In genomic region chr7:109000315-109000954, GRCm38 (mm10) we compare ENCODE assay signal across 8 mouse cellular contexts. TPM values are rescaled to one million over a fixed set of nuclear protein-coding genes. Genes with fewer than 3 reads are reported as not detected.
DNase-seq lines count a peak whose midpoint lies in the region; ATAC-seq lines count a peak whose summit lies in the region.

No protein-coding gene starts in this region.

- DNase-seq in kidney, adult 9 months, result peak; percentile 27
- no peak for DNase-seq in kidney, adult 18-20 months
- DNase-seq in MN1 (ENCODE audit: low spot score), result peak; percentile 30
- peak; percentile 71 for DNase-seq in embryo, embryonic 10.5 days (ENCODE audit: low spot score)
- DNase-seq in layer of hippocampus, adult 9-11 months, result peak; percentile 80
- DNase-seq in neural tube, embryonic 11.5 days (ENCODE audit: low spot score), result peak; percentile 56
- no peak for DNase-seq in right cerebral cortex, postnatal 10 days (ENCODE audit: low spot score in 2 of 2)
- no peak for DNase-seq in heart, adult 18-20 months

- H3K36me3 ChIP-seq in neural tube, embryonic 11.5 days (ENCODE audit: control insufficient read depth, insufficient read depth, low read length), result no peaks in the 10 kb centered on the region

- no peak overlapping the region for H3K27ac ChIP-seq in neural tube, embryonic 11.5 days (ENCODE audit: low read depth, low read length)

- H3K27me3 ChIP-seq in neural tube, embryonic 11.5 days (ENCODE audit: control insufficient read depth, insufficient read depth, low read length), result no peaks in the 10 kb centered on the region

- H3K4me2 ChIP-seq in neural tube, embryonic 11.5 days (ENCODE audit: low read depth), result no peak overlapping the region

- no peak overlapping the region for H3K9ac ChIP-seq in neural tube, embryonic 11.5 days (ENCODE audit: low read length)

- peak; percentile 54 for ATAC-seq in neural tube, embryonic 11.5 days (ENCODE audit: insufficient read depth, low FRiP score, low TSS enrichment)

- H3K9me3 ChIP-seq in neural tube, embryonic 11.5 days (ENCODE audit: control insufficient read depth, low read length), result no peaks in the 10 kb centered on the region

- 58% methylated on average over 4 of the region's 4 CpGs for WGBS in neural tube, embryonic 11.5 days

- no peaks in the 10 kb centered on the region for H3K4me1 ChIP-seq in neural tube, embryonic 11.5 days (ENCODE audit: control insufficient read depth, insufficient read depth, low read length)

- H3K4me3 ChIP-seq in neural tube, embryonic 11.5 days (ENCODE audit: low read depth, low read length), result no peak overlapping the region

RNA-seq across cellular contexts. Expression of gene Tub, which starts 50.3 kb away (rescaled TPM):
- polyA plus RNA-seq in neural tube, embryonic 11.5 days (2014; fragmentation: Nextera tagmentation; extraction: Ambion mirVana), result 16.9 and 20.0 TPM in 2 replicates
- under 1 TPM; 0.35 to 0.41 TPM for total RNA-seq in heart, adult 18-20 months (2021)

Comparison
In these comparisons a context has a peak if more than half of its experiments do, and no peak if none do; other contexts are left out.
1. DNase-seq: peak in kidney, adult 9 months (single experiment), MN1 (single experiment), embryo, embryonic 10.5 days (single experiment), layer of hippocampus, adult 9-11 months (single experiment) and neural tube, embryonic 11.5 days (single experiment); none in kidney, adult 18-20 months (single experiment), right cerebral cortex, postnatal 10 days (0 of 2) and heart, adult 18-20 months (0 of 2).